Mouse (Mus musculus) embryonic facial prominence, embryonic 12.5 days (tissue): ENCODE data around the gene Vps39. TPM values are rescaled to one million over a fixed set of nuclear protein-coding genes. Genes with fewer than 3 reads are reported as not detected.

ENCODE experiments used
- ATAC-seq: fragments of 200-750 bp; cut with Nextera tagmentation; 2 replicates; pipeline ENCODE4 v1.8.0; 2017; ENCODE audit not compliant: insufficient number of reproducible peaks, insufficient read depth, low FRiP score, low TSS enrichment
- H3K27ac ChIP-seq: fragments of 300-500 bp; sonication (generic); 2 replicates; pipeline ENCODE4 v1.5.1; 2016; ENCODE audit warnings: mild to moderate bottlenecking
- H3K27me3 ChIP-seq: fragments of 300-500 bp; sonication (generic); 2 replicates; pipeline ENCODE4 v1.6.1; 2016; ENCODE audit warnings: mild to moderate bottlenecking, moderate library complexity
- H3K36me3 ChIP-seq: fragments of 300-500 bp; sonication (generic); 2 replicates; pipeline ENCODE4 v1.6.1; 2016; ENCODE audit warnings: mild to moderate bottlenecking
- H3K4me1 ChIP-seq: fragments of 300-500 bp; sonication (generic); 2 replicates; pipeline ENCODE4 v1.6.1; 2016
- H3K4me2 ChIP-seq: fragments of 300-500 bp; sonication (generic); replicated peaks from 2 replicates; pipeline ENCODE4 v1.6.1; 2016; ENCODE audit warnings: mild to moderate bottlenecking, moderate library complexity
- H3K4me3 ChIP-seq: fragments of 300-500 bp; sonication (generic); 2 replicates; pipeline ENCODE4 v1.5.1; 2016; ENCODE audit warnings: mild to moderate bottlenecking
- H3K9ac ChIP-seq: fragments of 300-500 bp; sonication (generic); 2 replicates; pipeline ENCODE4 v1.6.1; 2016; ENCODE audit warnings: mild to moderate bottlenecking, moderate library complexity
- H3K9me3 ChIP-seq: fragments of 300-500 bp; sonication (generic); 2 replicates; pipeline ENCODE4 v1.6.1; 2016; ENCODE audit warnings: mild to moderate bottlenecking, moderate library complexity
- WGBS: fragments of 180-500 bp; shearing (Covaris S2); methylation state at CpG from one replicate; pipeline ENCODE4 v1.1.7; 2016; 5-methylcytosine and 5-hydroxymethylcytosine counted together
- polyA plus RNA-seq: library from polyadenylated mRNA; unstranded; fragments of >200 nt; fragmentation: Nextera tagmentation; extraction: Ambion mirVana; gene quantifications from 2 replicates; pipeline ENCODE4 v1.2.1, GENCODE M21; 2016

The Vps39 gene
- polyA plus RNA-seq, 1 experiment from 2014 or later: 27.8 TPM

DNA sequence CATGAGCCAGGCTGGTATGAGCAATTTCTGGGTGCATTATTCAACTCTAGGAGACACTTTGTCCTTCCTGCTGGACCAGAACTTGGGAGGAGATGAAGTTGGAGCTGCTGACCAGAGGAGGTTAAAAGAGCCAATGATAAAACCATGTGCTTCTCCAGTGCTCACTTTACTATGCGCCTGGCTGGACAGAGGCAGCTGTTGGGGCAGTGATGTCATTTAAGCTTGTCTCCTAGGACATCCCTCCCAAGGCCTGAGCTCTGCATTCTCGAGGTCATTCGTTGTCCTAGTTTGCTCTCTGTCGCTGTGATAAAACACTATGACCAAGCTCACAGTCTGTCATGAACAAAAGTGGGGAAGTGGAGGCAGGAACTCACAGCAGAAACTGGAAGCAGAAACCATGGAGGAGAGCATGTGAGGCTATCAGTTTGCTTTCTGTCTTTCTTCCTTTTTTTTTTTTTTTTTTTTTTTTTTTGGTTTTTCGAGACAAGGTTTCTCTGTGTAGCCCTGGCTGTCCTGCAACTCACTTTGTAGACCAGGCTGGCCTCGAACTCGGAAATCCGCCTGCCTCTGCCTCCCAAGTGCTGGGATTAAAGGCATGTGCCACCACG, 61.4 kb downstream of the Vps39 start:
- no peaks in the 10 kb centered on the region for H3K36me3 ChIP-seq
- H3K4me3 ChIP-seq: no peak overlapping the region
- no peaks in the 10 kb centered on the region for H3K4me1 ChIP-seq
- H3K9ac ChIP-seq: no peak overlapping the region
- no peaks in the 10 kb centered on the region for H3K9me3 ChIP-seq
- ATAC-seq: no peak
- H3K27ac ChIP-seq: no peak overlapping the region
- no peak overlapping the region for H3K4me2 ChIP-seq
- WGBS: 88% methylated on average over 8 of the region's 9 CpGs
- H3K27me3 ChIP-seq: no peaks in the 10 kb centered on the region

DNA sequence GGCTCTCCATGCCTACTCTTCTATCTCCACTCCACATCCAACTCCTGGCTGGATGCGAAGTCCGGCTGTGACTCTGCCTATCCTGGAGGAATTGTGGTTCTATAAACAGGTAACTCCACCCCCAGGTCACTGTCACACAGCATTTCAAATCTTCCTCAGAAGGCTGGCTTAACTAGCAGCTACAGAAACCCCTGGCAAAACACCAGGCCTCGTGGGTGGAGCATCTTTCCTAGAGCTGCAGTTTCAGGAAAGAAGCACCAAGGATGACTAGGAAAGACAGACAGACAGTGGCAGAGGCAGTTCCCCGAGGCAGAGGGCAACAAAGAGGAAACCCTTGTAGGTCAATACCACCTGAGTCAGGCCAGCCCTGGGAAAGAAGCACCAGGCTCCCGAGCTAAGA, 63.9 kb downstream of the Vps39 start, which contains the start of gene Pla2g4d:
Gene Pla2g4d (minus strand): TSS at position 203 of the 400 bp plus-strand sequence.
- no peak for ATAC-seq
- Histone ChIP-seq H3K4me2 (no peak within 1 kb of the TSS), H3K36me3 (no peaks in the 10 kb centered on the region), H3K4me1 (no peaks in the 10 kb centered on the region), H3K9me3 (no peaks in the 10 kb centered on the region), H3K9ac (no peak within 1 kb of the TSS), H3K27ac (no peak within 1 kb of the TSS), H3K27me3 (no peaks in the 10 kb centered on the region), H3K4me3 (no peak within 1 kb of the TSS)
- 73% methylated on average over 5 of the region's 5 CpGs for WGBS

DNA sequence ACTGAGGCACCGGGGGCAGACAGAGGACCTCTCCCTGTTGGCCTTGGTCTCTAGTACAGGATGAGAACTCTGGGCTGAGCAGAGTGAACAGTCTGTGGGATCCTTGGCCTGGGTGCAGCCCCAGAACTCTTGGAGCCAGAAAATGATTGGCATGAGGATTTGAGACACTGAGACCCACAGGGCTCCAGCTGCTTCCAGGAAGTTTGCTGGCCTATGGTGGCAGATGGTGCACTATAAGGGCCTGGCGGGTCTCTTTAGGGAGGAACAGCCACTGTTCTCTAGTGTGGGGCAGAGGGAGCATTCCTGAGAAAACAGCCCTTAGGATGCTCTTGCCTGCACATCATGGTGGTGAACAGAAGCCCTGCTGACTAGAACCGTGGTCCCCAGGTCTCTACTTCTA, 64.5 kb downstream of the Vps39 start:
- Histone ChIP-seq H3K27ac (no peak overlapping the region), H3K9me3 (no peaks in the 10 kb centered on the region), H3K36me3 (no peaks in the 10 kb centered on the region), H3K4me3 (no peak overlapping the region), H3K4me2 (no peak overlapping the region), H3K27me3 (no peaks in the 10 kb centered on the region), H3K9ac (no peak overlapping the region), H3K4me1 (no peaks in the 10 kb centered on the region)
- WGBS: 83% methylated on average over 3 of the region's 3 CpGs
- ATAC-seq: no peak

DNA sequence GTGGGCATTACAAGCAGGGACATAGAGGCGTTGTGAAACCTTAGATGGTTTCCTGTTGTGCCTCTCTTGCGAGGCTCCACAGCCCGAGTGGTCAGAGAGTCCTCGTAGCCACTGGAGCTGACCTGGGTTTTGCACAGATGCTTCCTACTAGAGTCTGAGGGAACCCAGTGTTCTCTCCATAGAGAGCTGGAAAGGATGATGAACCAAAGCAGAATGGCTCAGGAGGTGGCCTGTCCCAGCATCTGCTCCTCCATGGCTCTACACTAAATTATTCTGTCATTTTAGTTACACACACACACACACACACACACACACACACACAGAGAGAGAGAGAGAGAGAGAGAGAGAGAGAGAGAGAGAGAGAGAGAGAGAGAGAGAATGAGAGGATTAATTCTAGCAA, 67.3 kb downstream of the Vps39 start:
- H3K9ac ChIP-seq: no peak overlapping the region
- 64% methylated on average over 4 of the region's 4 CpGs for WGBS
- H3K36me3 ChIP-seq: no peaks in the 10 kb centered on the region

DNA sequence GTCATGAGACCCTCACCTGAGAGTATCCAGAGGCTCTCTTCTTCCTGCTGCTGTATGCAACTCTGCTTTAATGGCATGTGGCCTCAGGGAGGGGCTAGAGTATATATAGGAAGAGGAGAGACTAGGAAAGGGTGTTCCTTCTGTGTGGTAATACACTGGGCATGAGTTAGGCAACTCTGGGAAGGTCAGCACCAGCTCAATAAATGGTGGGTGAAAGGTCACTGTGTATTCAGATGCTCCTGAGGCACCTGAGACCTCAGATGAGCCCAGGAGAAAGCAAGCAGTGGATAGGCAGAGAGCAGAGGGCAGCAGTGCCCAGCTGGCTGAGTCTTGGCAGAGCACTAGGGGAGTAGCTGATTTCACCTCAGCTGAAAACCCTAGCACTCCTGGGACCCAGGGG, 68.2 kb downstream of the Vps39 start:
- no peak for ATAC-seq
- Histone ChIP-seq H3K9ac (no peak overlapping the region), H3K36me3 (no peaks in the 10 kb centered on the region), H3K4me1 (no peaks in the 10 kb centered on the region), H3K27me3 (no peaks in the 10 kb centered on the region), H3K4me3 (no peak overlapping the region), H3K27ac (no peak overlapping the region), H3K9me3 (no peaks in the 10 kb centered on the region), H3K4me2 (no peak overlapping the region)

More for the DNA sequence above, 67.3 kb downstream of the Vps39 start:
- Histone ChIP-seq H3K27me3 (no peaks in the 10 kb centered on the region), H3K4me3 (no peak overlapping the region), H3K27ac (no peak overlapping the region), H3K9me3 (no peaks in the 10 kb centered on the region), H3K4me1 (no peaks in the 10 kb centered on the region), H3K4me2 (no peak overlapping the region)
- no peak for ATAC-seq

DNA sequence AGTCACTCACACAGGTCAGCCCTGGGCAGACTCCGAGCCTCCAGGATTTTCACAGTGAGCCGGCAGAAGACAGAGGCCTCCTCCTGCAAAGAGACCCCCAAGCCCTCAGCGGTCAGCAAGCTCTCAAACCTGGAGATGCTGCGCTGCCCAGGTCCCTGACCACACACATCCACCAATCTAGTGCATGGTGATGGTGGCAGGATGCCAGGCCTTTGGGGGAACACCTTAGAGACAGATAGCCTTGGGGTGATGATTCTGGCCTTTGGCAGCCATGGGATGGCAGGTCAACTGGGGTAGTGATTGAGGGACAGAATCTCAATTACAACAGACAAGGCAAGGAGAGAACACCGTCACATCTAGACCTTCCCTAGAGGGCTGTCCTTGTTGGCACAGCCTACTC, 68.8 kb downstream of the Vps39 start:
- Histone ChIP-seq H3K4me2 (no peak overlapping the region), H3K9ac (no peak overlapping the region), H3K4me1 (no peaks in the 10 kb centered on the region), H3K36me3 (no peaks in the 10 kb centered on the region), H3K27ac (no peak overlapping the region), H3K4me3 (no peak overlapping the region), H3K9me3 (no peaks in the 10 kb centered on the region), H3K27me3 (no peaks in the 10 kb centered on the region)
- no peak for ATAC-seq
- 75% methylated on average over 5 of the region's 5 CpGs for WGBS

DNA sequence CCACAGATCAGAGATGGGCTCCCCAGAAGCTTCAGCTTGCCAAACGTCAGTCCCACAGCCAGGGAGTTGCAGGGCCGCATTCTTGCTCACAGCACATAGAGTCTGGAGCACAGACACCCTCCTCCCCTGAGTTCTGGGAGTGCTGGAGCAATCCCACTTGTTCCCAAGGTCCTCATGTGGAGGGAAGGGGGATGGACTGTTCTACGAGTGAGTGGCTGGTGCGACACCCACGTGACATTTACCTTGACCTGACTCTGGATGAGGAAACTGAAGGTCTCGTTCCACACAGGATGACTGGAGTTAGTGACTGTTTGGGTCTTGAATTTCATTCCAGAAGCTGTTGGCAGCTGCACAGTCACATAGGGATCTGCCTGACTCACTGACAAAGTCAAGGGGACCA, 69.4 kb downstream of the Vps39 start:
- no peaks in the 10 kb centered on the region for H3K36me3 ChIP-seq
- H3K9ac ChIP-seq: no peak overlapping the region
- no peak overlapping the region for H3K4me3 ChIP-seq
- H3K27ac ChIP-seq: no peak overlapping the region
- no peak for ATAC-seq
- no peaks in the 10 kb centered on the region for H3K27me3 ChIP-seq
- no peaks in the 10 kb centered on the region for H3K9me3 ChIP-seq
- H3K4me1 ChIP-seq: no peaks in the 10 kb centered on the region
- no peak overlapping the region for H3K4me2 ChIP-seq
- WGBS: 50% methylated on average over 6 of the region's 6 CpGs

DNA sequence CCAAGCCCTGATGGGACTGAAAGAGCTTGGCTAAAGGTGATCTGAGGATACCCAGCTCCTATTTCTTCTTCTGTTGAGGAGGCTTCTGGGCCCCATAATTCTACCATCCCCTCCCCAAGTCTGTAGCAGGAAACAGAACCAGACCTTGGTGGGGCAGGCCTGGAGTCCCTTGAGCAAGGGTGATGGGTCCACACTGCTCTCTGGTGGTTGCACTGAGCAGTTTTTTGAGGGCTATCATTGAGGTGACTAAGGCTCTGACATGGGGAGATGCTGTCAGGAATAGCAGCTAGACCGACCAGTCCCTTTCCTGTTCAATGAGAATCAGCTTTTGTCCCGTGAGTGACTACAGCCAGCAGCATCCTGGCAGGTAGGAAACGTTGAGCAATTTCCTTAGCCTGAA, 71.7 kb downstream of the Vps39 start:
- H3K4me1 ChIP-seq: no peaks in the 10 kb centered on the region
- H3K27ac ChIP-seq: no peak overlapping the region
- no peak for ATAC-seq
- no peaks in the 10 kb centered on the region for H3K9me3 ChIP-seq
- H3K4me3 ChIP-seq: no peak overlapping the region
- no peak overlapping the region for H3K4me2 ChIP-seq
- WGBS: 49% methylated on average over 3 of the region's 3 CpGs
- H3K36me3 ChIP-seq: no peaks in the 10 kb centered on the region
- H3K9ac ChIP-seq: no peak overlapping the region
- H3K27me3 ChIP-seq: no peaks in the 10 kb centered on the region

DNA sequence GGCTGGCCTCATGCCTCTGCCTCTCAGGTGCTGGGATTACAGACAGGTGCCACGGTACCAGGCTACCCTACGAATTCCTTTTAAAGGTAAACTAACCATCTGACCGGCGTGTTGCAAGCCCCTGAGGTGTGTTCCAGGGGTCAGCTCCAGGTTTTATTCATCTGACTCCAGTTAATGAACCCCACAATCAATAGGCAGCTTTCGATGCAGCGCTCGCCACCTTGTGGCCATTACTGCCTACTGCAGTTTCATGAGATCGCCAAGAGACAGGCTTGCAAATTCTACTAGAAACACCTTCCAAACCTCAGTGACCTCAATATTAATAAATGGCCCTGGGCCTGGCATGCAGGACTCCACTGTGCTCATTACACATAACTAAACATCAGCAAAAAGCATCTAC, 73.0 kb downstream of the Vps39 start:
- H3K9ac ChIP-seq: no peak overlapping the region
- H3K9me3 ChIP-seq: no peaks in the 10 kb centered on the region
- no peak overlapping the region for H3K4me3 ChIP-seq
- no peak overlapping the region for H3K4me2 ChIP-seq
- WGBS: 13% methylated on average over 8 of the region's 8 CpGs
- ATAC-seq: no peak
- H3K27me3 ChIP-seq: no peaks in the 10 kb centered on the region
- H3K27ac ChIP-seq: no peak overlapping the region
- H3K4me1 ChIP-seq: no peaks in the 10 kb centered on the region
- H3K36me3 ChIP-seq: no peaks in the 10 kb centered on the region

DNA sequence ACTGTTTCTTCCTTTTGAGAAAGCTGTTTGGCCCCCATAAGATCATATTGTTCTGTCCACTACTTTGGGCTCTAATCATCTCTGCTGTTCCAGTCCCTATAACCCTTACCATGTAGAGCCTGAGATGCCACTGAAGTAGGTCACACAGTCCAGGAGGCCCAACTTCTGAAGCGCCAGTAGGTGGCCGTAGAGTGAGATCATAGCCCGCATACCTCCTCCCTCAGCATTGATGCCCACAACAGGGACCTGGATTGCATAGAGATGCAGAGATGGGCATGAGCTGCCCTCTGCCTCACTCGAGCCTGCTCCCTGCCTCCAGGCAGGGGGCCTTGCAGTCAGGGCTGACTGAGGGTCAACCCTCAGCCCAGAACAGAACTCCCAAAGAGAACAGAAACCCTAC, 76.0 kb downstream of the Vps39 start:
- no peaks in the 10 kb centered on the region for H3K4me1 ChIP-seq
- no peaks in the 10 kb centered on the region for H3K9me3 ChIP-seq
- no peak for ATAC-seq
- no peaks in the 10 kb centered on the region for H3K27me3 ChIP-seq
- no peak overlapping the region for H3K4me3 ChIP-seq
- no peaks in the 10 kb centered on the region for H3K36me3 ChIP-seq
- no peak overlapping the region for H3K4me2 ChIP-seq
- no peak overlapping the region for H3K9ac ChIP-seq
- 75% methylated on average over 4 of the region's 4 CpGs for WGBS
- no peak overlapping the region for H3K27ac ChIP-seq

DNA sequence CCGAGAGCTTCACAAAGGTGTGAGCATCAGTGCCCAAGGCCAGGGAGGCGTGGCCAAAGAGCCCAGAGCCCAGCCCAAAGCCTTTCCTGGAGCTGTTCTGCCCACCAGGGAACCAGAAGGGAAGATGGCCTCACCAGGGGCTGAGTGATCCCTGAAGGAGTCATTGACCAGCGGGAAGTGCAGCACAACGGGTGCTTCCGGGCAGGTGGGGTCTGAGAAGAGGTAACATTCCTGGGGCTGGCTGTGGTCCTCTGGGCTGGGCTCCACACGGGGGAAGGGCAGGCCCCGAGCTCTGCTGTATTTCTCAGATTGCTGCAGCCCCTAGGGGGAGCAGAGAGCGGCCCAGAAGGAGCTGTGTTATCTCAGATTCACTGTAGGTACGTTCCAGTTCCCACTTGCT, 84.3 kb downstream of the Vps39 start:
- no peaks in the 10 kb centered on the region for H3K9me3 ChIP-seq
- H3K4me3 ChIP-seq: no peak overlapping the region
- 1% methylated on average over 9 of the region's 9 CpGs for WGBS
- H3K9ac ChIP-seq: no peak overlapping the region
- peak overlapping the region; percentile 23; the same call in 1 of the 2 replicates for H3K4me2 ChIP-seq
- H3K36me3 ChIP-seq: no peaks in the 10 kb centered on the region
- peaks cover 4% of the 10 kb centered on the region; the same call in 1 of the 2 replicates for H3K27me3 ChIP-seq
- 0 out of 2 replicates have a peak, but pooled peaks cover 6% of the 10 kb centered on the region for H3K4me1 ChIP-seq
- no peak overlapping the region for H3K27ac ChIP-seq
- ATAC-seq: 0 out of 2 replicates have a peak, but pooled peaks have one; percentile 41
